Mouse (Mus musculus) forelimb bud, embryonic 11.5 days (tissue): ENCODE measurements around the gene Slc18a2.

Experiments
- DNase-seq: peaks from one replicate; pipeline ENCODE4 v3.0.0-alpha.2; 2012; ENCODE audit warnings: low read depth, low spot score

The Slc18a2 gene

DNA sequence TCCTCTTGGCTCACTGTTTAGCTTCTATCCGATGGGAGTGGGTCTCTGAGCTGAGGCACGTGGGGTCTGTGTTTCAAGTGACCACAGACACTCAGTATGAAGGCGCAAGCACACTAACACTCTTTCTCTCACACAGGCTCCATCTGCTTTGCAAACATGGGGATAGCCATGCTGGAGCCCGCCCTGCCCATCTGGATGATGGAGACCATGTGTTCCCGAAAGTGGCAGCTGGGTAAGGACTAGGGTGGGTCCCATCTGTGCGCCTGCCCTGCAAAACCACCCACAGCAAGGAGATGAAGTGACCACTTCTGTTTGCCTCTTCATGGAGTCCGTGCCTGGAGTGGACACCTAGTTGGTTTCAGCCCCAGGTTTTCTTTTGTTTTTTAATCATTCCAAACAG is 15.7 kb downstream of the Slc18a2 start:
- DNase-seq, result no peak

DNA sequence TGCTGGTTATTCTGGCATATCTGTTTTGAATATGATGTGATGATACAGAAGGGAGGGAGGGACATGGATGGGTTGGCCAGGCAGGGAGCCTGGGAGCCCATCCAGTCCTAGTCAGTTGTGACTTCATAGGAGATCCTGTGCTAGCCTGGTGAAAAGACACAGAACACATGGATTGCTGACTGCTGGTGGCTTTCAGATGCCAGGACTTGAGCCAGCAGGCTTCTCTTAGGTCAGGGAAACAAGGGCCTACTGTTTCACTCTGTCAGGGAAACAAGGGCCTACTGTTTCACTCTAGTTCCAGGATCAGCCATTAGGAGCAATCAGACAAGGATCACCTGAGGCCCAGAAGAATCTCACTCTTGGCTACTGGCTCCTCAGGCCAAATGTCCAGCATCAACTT is 20.1 kb downstream of the Slc18a2 start:
- DNase-seq, result peak; percentile 26

DNA sequence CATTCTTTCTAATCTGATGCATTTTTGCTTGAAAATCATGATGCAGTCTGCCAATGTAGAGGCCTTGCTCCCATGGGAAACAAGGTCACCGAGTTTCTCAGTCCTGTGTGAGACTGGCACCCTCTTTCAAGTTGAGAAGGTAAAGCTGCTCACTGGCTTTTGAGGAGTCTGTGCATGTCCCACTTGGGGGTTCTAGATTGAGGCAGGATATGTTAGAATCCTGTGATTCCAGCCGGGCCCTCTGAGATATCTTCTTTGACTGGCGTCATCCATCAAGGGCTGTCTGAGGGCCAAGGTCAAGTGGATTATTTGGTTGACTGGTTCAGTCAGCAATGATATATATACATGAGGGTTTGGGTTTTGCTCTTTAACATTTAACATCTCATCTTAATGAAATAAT is 21.3 kb downstream of the Slc18a2 start:
- DNase-seq, result no peak

DNA sequence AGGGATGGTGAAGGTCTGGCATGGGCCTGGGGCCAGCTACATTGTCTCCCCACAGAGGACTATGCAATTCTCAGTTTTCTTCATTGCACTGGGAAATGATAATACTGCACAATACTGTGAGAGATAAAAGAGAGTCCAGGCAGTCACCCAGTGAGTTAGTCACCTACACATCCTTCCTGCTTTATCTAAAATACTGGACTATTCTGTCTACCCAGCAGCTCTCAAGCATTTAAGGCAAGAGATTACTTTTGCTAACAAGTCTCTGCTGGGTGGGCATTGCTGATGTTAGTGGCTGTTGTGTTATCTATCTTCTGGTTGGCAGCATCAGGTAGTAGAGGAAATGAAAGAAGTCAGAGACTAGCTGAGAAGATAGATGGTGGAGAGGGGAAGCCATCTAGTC is 28.3 kb downstream of the Slc18a2 start:
- DNase-seq, result no peak

DNA sequence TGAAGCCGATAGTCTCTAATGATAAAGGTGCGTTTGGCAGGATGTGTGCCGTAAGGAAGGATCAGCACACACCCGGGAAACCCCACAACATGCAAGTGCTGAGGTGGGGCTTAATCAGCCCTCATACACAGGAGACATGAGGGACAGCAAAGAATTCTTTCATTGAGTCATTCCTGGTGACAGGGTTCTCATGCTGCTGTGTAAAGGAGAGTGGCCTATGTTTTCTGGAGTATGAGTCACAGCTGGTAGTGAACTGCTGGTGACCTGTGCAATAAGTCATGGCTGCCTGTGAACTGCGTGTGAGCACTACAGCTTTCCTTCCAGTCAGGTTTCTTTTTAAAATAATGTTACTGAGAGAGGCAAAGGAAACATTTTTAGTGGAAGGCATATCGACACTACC is 29.1 kb downstream of the Slc18a2 start:
- DNase-seq, result no peak

DNA sequence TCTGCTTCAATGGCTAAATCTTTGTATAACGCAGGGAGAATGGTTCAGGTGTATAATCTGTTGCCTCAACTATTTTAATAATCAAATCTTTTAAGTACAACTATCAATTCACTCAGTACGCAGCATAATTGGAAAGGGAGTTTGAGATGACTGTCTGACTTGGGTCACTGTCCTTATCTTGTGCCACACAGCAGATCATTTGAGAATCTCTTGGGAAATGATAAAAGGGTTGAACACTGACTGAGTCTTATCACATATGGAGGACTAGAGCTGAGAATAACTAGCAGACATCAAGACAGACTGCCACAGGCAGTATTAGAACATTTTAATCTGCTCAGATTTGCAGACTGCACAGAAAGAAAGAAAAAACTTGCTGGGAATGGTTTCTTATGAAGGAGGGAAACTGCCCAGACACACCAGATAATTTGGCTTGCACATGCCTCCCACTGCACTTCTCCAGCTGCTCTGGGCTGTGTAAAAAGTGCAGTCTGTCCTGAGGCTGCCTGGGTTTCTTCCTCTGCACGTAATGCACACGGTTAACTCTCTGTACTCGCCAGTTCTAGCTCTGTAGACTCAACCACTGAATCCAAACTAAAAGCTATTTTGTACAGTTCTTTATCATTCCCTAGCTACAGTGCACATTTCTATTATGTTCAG is 31.6 kb downstream of the Slc18a2 start:
- DNase-seq, result no peak

DNA sequence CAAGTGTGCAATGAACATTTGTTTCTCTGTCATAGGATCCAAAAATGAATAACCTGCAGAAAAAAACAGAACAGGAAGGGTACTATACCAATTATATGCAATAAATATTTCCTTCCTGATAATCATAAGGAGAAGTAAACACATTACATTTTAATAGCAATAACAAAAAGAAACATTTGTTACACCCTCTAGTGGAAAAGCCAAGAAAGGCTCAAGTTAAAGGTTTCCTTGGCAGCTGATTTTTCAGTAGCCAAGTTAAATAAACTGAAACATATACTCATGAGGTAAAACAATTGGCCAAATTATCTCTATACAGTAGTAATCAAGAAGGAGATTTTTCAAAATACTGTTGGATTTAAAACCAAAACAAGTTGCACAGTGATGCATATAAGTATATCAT is 54.6 kb downstream of the Slc18a2 start:
- DNase-seq, result no peak

DNA sequence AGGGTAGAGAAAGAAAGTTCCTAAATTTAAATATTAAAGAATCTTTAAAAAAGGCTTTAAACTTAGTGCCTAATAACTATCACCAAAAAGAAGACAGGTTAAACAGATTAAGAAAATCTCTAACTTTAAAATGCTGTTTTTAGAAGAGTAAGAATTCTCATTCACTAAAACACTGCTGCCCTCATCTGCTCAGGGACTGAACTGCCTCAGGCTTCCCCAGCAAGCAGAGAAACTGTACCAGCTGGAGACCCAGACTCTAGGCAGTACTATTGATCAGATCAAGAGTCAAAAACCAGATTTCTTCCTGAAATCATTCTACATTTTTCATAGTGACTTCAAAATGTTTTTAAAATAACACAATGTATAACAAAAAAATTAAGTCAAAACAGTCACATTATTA is 55.9 kb downstream of the Slc18a2 start:
- no peak for DNase-seq

DNA sequence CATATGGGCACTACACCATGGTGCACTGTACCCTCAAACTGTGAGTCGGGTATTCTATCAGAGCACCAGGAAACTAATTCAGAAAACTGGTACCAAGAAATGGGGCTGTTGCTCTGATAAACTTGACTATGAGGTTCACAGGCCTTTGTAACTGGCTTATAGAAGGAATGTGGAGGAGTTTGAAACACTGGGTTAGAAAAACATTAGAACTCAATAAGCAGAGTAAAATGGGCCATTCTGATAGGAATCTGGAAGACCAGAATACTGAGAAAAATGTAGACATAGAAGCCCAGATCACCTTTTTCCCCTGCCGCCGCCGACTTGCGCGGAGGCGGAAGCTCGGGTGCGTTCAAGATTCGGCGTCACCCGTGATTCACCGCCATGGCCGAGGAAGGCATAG is 61.3 kb downstream of the Slc18a2 start, which contains the start of gene Rps12-ps3:
Gene Rps12-ps3, plus strand, starts transcription at position 301 of the 400 bp plus-strand sequence.
- no peak for DNase-seq

DNA sequence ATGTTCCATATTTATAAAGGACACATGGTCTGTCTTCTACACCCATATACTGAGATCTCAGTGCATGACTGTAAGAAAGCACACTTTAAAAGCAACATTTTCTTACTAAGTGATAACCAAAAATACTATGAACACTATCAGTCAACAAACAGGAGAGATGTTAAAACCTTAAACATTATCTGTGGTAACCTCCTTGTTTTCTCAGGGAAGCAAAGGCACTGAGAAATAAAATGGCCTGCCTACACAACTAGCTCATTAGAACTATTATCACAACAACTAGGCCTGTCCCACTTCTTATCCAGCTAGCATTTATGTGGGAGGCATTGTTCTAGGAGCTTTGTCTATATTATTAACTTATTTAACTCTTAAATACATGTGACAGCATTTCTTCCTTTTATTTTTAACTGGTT is 70.1 kb downstream of the Slc18a2 start:
- DNase-seq, result no peak

DNA sequence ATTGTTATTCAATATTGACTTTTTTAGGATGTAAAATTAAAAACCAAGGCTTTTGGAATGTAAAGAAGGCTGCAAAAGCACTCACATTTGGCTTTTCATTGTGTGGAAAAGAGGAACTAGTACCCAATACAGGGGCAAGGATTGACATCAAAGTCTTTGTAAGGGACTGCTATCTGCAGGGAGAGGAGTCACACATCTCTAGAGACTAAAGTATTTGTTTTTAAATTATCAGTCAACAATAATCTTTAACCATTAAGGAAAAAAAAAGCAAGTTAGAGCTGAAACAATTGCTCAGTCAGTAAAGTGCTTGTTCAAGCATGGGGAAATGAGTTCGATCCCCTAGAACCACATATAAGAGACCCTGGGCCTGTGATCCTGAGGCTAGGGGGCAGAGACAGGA is 76.0 kb downstream of the Slc18a2 start:
- no peak for DNase-seq

DNA sequence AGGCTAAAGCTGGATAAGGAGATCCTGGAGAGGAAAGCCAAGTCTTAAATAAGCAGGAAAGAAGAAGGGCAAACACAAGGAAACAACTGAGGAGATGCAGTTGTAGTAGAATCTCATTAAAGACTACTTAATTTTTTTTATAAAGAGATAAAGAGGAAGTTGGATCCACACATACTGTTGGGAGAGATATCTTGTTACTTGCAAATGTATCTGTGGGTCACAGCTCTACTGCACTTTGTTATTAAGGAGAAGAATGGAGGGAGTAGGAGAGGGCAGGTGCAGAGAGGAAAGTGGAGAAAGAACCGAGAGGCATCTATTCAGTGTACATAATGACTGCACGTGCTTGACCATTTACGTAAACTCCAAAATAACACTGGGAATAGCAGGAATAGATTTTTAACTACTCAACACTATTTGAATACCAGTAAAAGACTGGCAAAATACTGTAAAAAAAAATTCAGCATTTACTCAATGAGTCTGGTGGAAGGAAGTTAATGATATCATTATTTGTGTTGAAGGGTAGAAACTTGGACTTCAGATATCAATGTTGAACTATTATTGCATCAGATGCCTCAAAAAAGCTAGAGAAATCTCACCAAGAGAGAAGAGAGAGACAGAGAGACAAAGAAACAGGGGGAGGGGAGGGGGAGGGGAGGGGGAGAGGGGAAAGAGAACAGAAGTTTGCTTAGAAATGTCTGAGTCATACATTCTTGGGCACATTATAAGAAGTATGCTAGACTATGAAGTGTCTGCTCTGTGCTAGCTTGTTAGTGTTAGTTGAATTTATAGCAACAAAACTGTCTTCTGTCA is 77.4 kb downstream of the Slc18a2 start:
- DNase-seq, result no peak

DNA sequence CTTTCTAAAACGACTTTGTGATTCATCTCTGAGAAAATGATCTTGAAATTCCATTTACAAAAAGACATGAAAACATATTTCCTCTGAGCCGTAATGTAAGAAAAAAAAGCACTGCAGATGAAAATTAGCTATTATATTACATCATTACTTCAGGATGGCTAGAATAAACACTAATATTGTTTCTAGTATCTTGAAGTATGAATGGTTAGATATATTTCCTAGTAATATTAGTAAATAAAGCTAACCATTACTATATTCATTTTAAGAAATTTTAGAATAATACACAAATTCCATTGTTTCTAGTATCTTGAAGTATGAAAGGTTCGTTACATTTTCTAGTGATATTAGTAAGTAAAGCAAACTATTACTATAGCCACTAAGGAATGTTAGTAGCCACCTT is 79.2 kb downstream of the Slc18a2 start:
- DNase-seq, result no peak

DNA sequence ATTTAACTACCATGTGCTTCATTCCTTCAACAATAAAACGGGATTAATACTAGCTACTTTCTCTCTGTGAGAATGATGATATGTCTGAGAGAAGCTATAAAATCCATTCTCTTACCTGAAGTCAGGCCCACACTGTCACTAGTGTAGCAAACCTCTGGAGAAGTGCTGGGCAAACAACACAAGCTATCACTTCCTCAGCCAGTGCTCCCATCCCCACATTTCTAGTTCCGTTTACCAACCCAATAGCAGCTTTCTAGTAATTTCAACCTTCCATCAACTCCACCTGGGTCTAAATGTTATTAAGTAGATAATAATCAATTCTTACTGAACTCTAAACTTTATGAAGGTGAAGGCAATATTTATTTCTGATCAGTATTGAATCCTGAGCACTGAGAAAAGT is 82.3 kb downstream of the Slc18a2 start:
- no peak for DNase-seq

DNA sequence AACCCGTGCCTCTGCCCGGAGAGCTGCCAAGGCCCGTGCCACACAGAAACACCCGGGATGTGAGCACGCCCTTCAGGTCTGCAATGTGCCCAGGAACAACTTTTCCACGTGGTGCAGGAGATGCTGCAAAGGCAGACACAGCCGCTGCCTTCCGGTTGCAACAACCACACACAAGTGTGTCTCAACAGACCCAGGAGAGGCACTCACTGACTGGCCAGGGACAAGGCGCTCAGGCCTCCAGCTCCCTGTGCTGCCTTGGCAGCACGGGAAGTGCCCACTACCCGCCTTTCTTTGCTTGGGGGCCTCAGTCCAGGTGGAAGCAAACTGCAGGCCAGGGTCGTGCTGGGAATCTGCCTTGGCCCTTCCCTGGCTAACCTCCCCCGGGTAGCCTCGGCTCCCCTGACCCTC is 83.6 kb downstream of the Slc18a2 start:
- no peak for DNase-seq

DNA sequence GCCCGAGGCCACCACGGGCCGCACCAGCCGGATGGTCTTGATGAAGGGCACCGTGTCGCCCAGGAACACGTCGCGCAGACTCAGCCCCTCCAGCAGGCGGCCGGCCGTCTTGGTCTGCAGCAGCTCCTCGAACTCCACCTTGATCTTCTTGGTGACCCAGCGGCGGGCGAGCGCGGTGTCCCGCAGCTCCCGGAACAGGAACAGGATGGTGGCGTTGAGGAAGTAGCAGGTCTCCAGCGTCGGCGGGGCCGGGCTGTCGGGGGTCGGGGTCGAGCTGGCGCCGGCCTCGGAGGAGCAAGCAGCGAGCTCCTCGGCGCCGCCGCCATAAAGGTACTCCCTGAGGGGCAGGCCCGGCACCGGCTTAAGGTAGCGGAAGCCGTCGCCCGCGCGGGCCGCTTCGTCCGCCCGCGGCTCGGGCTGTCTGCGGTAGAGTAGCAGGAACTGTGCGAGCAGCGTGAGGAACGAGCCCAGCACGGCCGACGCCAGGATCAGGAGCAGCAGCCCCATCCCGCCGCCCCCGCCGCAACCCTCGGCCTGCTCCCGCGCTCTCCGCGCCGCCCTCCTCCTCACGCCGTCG is 84.5 kb downstream of the Slc18a2 start:
- peak; percentile 31 for DNase-seq
